Mouse (Mus musculus) ES-Bruce4 (cell line): ENCODE measurements around the gene C77080.

Source experiments
- CTCF ChIP-seq: IDR thresholded peaks from one replicate; pipeline ENCODE4 v1.8.1; 2011; ENCODE audit warnings: low read depth, low read length
- EP300 ChIP-seq: IDR thresholded peaks from 2 replicates; pipeline ENCODE4 v1.6.1; 2011; ENCODE audit warnings: low read depth, low read length; ENCODE audit not compliant: insufficient read depth
- POLR2A ChIP-seq: IDR thresholded peaks from one replicate; pipeline ENCODE4 v1.8.1; 2011; ENCODE audit warnings: low read length; ENCODE audit not compliant: insufficient read depth

- TF ChIP-seq CTCF (no peak), POLR2A (no peak), EP300 (no peak)
Observed at GRCm38 (mm10) chr4:129303816-129304215, 42.6 kb upstream of the C77080 start.
